Mouse (Mus musculus) embryo, embryonic 10 days (tissue): ENCODE data around the gene Scube1.
A peak's percentile ranks its signal among the peaks of the same experiment; 100 is the strongest.

ENCODE experiments used
- DNase-seq: peaks from one replicate; pipeline ENCODE4 v3.0.0-alpha.2; 2015; ENCODE audit warnings: low spot score

Scube1 gene

GRCm38 (mm10) chr15:83724886-83725269 is at the start of gene Scube1:
TSS of gene Scube1 (minus strand) at chr15:83725021.
- peak; percentile 93 for DNase-seq

GRCm38 (mm10) chr15:83772953-83773352 is 48.1 kb upstream of the Scube1 start:
- no peak for DNase-seq

- DNase-seq: no peak
These were observed 47.6 kb upstream of the Scube1 start for GRCm38 (mm10) chr15:83772460-83772859.

- DNase-seq: no peak
These were observed 46.7 kb upstream of the Scube1 start for GRCm38 (mm10) chr15:83771346-83772053.

- peak; percentile 42 for DNase-seq
These were observed 40.7 kb upstream of the Scube1 start for GRCm38 (mm10) chr15:83765388-83766029.

DNA sequence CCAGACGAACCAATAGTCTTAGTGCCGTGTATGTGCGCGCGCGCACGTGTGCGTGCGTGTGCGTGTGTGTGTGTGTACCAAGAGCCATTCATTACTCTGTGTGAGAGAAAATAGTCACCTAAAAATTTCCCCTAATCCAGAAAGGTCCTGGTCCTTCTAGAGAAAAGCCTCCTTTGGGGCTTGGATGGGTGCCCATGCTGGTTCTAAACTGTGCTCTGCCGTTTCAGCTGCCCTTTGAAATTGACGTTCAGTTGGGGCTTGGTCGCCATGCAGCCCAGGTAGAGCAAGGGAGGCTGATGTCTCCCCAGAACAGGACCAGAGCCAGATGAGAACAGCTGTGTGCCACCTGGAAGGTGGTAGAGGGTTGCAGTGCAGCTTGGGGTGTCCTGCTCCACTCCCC is 36.7 kb upstream of the Scube1 start:
- no peak for DNase-seq

GRCm38 (mm10) chr15:83760683-83761082 is 35.9 kb upstream of the Scube1 start:
- peak; percentile 83 for DNase-seq

DNA sequence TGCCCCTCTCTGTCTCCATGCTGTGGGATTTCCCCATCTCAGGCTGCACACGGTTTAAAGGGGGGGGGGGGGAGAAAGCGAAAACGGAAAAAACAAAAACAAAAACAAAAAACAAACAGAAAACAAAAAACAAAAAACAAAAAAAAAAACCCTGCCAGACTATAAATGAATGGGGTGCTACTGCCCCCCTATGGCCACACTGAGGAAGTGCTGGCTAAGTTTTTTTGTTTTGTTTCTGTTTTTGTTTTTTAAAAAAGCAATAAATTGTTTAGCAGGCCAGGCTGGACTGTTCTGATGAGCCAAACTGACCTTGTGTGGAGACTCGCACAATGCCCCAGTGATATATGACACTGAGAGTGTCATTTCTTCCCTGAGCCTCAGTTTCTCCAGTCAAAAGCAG is 34.1 kb upstream of the Scube1 start:
- DNase-seq: no peak

- peak; percentile 83 for DNase-seq
These were observed 31.9 kb upstream of the Scube1 start for GRCm38 (mm10) chr15:83756742-83757141.

GRCm38 (mm10) chr15:83749436-83749835 is 24.6 kb upstream of the Scube1 start:
- no peak for DNase-seq

DNA sequence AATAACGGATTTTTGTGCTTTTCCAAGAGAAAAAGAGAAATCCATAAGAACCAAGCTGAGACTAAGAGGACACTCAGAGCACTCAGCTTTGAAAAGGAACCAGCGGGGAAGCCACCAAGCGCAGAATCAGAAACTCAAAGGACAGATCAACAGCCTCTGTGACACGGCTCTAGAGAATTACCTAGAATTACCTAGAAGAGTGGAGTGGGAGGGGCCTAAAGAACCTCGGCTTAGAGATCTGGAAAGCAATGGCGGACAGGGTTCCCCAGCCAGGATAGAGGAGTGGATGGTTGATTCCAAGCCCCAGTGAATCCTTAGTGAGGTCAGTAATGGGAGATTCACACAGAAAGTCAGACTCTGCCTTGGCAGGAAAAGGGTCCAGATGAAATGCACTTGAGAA is 24.2 kb upstream of the Scube1 start:
- no peak for DNase-seq

DNA sequence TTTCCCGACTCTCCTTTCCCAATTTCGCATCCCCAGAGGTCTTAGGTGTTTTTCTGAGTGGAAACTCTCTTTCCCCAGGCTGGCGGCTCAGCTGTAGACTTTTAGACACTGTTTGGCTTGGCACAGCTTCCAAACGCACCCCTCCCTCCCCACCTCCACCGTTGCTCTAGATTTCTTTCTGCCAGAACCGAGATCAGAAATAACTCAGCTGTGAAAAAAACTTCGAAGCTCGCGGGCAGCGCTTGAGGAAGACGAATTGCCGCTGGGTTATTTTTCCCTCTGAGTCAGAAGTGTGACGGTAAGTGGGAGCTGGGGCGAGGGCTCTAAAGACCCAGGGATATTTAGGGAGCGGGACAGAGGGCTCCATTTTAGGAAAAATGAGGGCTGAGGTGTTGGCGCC is 21.5 kb upstream of the Scube1 start:
- DNase-seq: no peak

GRCm38 (mm10) chr15:83742018-83742417 is 17.2 kb upstream of the Scube1 start:
- no peak for DNase-seq

GRCm38 (mm10) chr15:83740676-83741422 is 16.0 kb upstream of the Scube1 start:
- peak; percentile 76 for DNase-seq

GRCm38 (mm10) chr15:83727626-83728025 is 2.8 kb upstream of the Scube1 start:
- DNase-seq: peak; percentile 83

GRCm38 (mm10) chr15:83726741-83727140 is 1.9 kb upstream of the Scube1 start:
- no peak for DNase-seq

- DNase-seq: peak; percentile 75
These were observed 857 bp upstream of the Scube1 start for GRCm38 (mm10) chr15:83725556-83726200.

DNA sequence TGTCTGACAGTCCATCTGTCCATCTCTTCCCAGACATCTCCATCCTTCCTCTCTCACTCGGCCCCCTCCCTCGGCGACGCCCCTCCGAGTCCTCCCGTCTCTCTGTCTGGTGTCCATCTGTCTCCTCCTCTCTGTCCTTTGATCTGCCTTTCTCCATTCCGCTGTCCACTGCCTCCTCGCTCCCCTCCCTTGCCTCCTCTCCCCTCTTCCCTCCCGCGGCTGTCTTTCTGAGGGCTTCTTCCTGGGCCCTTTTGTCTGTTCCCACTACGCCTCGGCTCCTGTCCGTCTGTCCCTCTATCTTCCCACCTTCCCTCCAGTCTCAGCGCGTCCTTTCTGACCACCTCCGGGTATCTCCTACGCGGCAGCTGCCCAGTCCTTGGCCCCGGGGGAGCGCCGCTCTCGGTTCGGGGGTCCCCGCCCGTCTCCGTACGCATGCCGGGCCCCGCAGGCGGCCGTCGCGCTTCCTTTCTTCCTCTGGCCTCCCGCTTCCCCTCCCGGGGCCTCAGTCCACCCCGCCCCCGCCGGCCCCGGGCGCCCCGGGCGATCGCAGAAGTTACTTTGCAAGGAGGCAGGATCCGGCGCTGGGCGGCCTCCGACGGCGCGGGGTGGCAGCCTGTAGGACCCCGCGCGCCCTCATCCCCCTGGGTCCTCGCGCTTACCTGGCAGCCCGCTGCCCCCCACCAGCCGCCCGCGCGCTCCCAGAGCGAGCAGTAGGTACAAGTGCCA is 498 bp downstream of the Scube1 start:
- DNase-seq: peak; percentile 59

DNA sequence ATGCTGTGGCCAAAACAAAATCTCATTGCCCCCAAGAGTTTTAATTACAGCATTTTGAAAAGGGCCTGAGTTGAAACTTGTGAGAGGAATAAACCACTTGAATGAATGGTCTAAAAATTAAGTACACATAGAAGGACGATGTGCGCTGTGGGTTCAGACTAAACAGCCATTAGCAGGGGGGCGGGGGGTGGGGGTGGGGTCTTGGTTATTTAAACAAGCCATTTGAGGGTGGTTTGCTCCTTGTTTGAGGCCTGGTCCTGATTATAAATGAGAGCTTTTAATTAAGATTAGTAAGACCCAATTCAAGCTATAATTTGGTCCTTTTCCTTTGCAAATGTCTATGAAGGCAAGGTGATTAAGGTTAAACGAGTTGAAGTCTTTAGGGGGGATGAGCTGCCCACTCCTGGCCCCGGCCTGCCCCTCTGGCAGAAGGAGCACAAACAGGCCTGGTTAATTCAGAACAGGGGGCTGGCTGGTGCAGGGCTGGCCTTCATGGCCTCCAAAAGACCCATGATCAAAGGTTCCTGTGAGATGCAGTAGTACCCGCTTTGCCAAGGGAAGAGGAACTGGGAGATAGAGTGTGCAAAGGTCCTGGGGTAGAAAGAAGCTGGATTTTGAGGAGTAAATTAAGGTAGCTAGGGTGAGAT is 9.1 kb downstream of the Scube1 start:
- DNase-seq: no peak

GRCm38 (mm10) chr15:83712798-83713197 is 12.0 kb downstream of the Scube1 start:
- peak; percentile 34 for DNase-seq

- no peak for DNase-seq
These were observed 12.5 kb downstream of the Scube1 start for GRCm38 (mm10) chr15:83712361-83712760.
